27 mouse cellular contexts compared by ENCODE assay signal in the genomic region with DNA sequence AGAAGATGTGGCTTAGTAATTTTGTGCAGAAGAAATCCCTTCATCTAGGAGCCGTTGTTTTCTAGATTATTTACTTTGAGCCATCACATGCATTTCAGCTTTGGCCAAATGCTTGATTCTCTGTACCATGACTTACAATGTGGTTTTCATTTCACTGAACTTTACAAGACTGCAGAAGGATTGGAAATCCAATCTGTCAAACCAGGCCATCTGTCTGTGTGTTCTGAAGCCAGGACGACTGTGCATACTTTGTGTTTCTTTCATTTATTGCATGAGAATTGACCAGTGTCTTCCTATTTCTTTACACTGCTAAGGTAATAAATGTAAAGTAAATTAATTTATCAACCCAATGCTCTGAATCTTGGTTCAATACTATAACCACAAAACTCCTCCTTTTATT.
DNase-seq lines count a peak whose midpoint lies in the region; ATAC-seq and TF ChIP-seq lines count a peak whose summit lies in the region.
"Had no signal": no experiment of that assay in that cellular context is flagged by ENCODE, and none has a peak within 500 bp of the region (broad histone marks: within the 10 kb centered on the region; RNA-seq: fewer than 3 reads in every experiment).

No protein-coding gene starts in this region.

- no peaks in the 10 kb centered on the region for H3K27me3 ChIP-seq in forebrain, postnatal 0 days (ENCODE audit: insufficient read depth, low read length)
- no peaks in the 10 kb centered on the region for H3K27me3 ChIP-seq in forebrain, embryonic 10.5 days (ENCODE audit: poor library complexity, severe bottlenecking)
- H3K27me3 ChIP-seq: heart, embryonic 12.5 days; hindbrain, embryonic 12.5 days; kidney, embryonic 15.5 days; liver, embryonic 13.5 days; midbrain, embryonic 12.5 days; Patski had no signal

- no peaks in the 10 kb centered on the region; the same call in 1 of the 2 replicates for H3K4me1 ChIP-seq in forebrain, postnatal 0 days (ENCODE audit: insufficient read depth)
- no peaks in the 10 kb centered on the region for H3K4me1 ChIP-seq in forebrain, embryonic 10.5 days
- H3K4me1 ChIP-seq: heart, embryonic 12.5 days; hindbrain, embryonic 12.5 days; kidney, embryonic 15.5 days; liver, embryonic 13.5 days; midbrain, embryonic 12.5 days had no signal

- H3K4me2 ChIP-seq in forebrain, postnatal 0 days (ENCODE audit: low read depth): no peak overlapping the region
- H3K4me2 ChIP-seq: heart, embryonic 12.5 days; hindbrain, embryonic 12.5 days; kidney, embryonic 15.5 days; liver, embryonic 13.5 days; midbrain, embryonic 12.5 days had no signal

- H3K36me3 ChIP-seq in forebrain, postnatal 0 days (ENCODE audit: insufficient read depth): no peaks in the 10 kb centered on the region
- H3K36me3 ChIP-seq in forebrain, embryonic 10.5 days (replicated peaks): no peaks in the 10 kb centered on the region
- H3K36me3 ChIP-seq: heart, embryonic 12.5 days; hindbrain, embryonic 12.5 days; kidney, embryonic 15.5 days; liver, embryonic 13.5 days; midbrain, embryonic 12.5 days had no signal

- no peak; the same call in 1 of the 2 replicates for ATAC-seq in forebrain, postnatal 0 days
- ATAC-seq: Patski had no signal

- no peak for TF ChIP-seq CTCF in forebrain, postnatal 0 days (IDR thresholded peaks at IDR 0.05; ENCODE audit: low read depth)

- DNase-seq in cerebellum, postnatal 10 days: peak; percentile 77 to 78
- no peak for DNase-seq in cerebellum, adult 8-10 months
- DNase-seq in forebrain, postnatal 0 days: peak; percentile 45
- DNase-seq in forebrain, embryonic 10.5 days (ENCODE audit: extremely low spot score, low spot score): no peak
- DNase-seq in brain, adult 2 months (ENCODE audit: low read depth, low spot score): peak; percentile 37
- DNase-seq in cerebellum, postnatal 25 days: peak; percentile 36 to 64
- no peak for DNase-seq in urinary bladder, postnatal 10 days (ENCODE audit: low spot score)
- no peak for DNase-seq in adrenal gland, postnatal 14 days
- DNase-seq: adrenal gland, adult 2 months; embryo, embryonic 11 days; gastrocnemius, postnatal 25 days; heart, adult 18-20 months; heart, postnatal 10 days; kidney, adult 11 months; kidney, postnatal 36 days; liver, embryonic 13.5 days; lung, adult 2 months; lung, postnatal 14 days; thymus, adult 2 months; thymus, postnatal 4 days had no signal

- H3K9ac ChIP-seq in forebrain, postnatal 0 days: no peak overlapping the region
- H3K9ac ChIP-seq: heart, embryonic 12.5 days; hindbrain, embryonic 12.5 days; kidney, embryonic 15.5 days; liver, embryonic 13.5 days; midbrain, embryonic 12.5 days had no signal

- H3K9me3 ChIP-seq in forebrain, postnatal 0 days (ENCODE audit: low read length): no peaks in the 10 kb centered on the region
- H3K9me3 ChIP-seq in forebrain, embryonic 10.5 days: no peaks in the 10 kb centered on the region
- H3K9me3 ChIP-seq: heart, embryonic 12.5 days; hindbrain, embryonic 12.5 days; kidney, embryonic 15.5 days; liver, embryonic 13.5 days; midbrain, embryonic 12.5 days had no signal

- H3K27ac ChIP-seq in forebrain, postnatal 0 days (ENCODE audit: low read depth, low read length): no peak overlapping the region
- H3K27ac ChIP-seq in forebrain, embryonic 10.5 days: no peak overlapping the region
- H3K27ac ChIP-seq: hindbrain, embryonic 12.5 days; kidney, embryonic 15.5 days; left cerebral cortex, adult 2 months; liver, embryonic 13.5 days; midbrain, embryonic 12.5 days; stomach, postnatal 0 days had no signal

- 50% methylated on average over 2 of the region's 2 CpGs for WGBS in forebrain, postnatal 0 days
- WGBS in forebrain, embryonic 10.5 days: 83% methylated on average over 2 of the region's 2 CpGs

- no peak overlapping the region for H3K4me3 ChIP-seq in forebrain, postnatal 0 days (ENCODE audit: low read depth, low read length)
- H3K4me3 ChIP-seq in forebrain, embryonic 10.5 days: no peak overlapping the region
- H3K4me3 ChIP-seq: heart, embryonic 12.5 days; hindbrain, embryonic 12.5 days; kidney, embryonic 15.5 days; left cerebral cortex, adult 2 months; liver, embryonic 13.5 days; midbrain, embryonic 12.5 days had no signal

Comparison
In these comparisons a context has a peak if more than half of its experiments do, and no peak if none do; other contexts are left out.
1. DNase-seq: peak in cerebellum, postnatal 10 days (2 of 2), forebrain, postnatal 0 days (single experiment), brain, adult 2 months (single experiment) and cerebellum, postnatal 25 days (2 of 2); none in cerebellum, adult 8-10 months (single experiment), forebrain, embryonic 10.5 days (single experiment), urinary bladder, postnatal 10 days (single experiment) and adrenal gland, postnatal 14 days (single experiment).